Mouse (Mus musculus): Measurements from ENCODE around the gene Ppm1e. TPM values are rescaled to one million over a fixed set of nuclear protein-coding genes. Genes with fewer than 3 reads are reported as not detected.
A peak's percentile ranks its signal among the peaks of the same experiment; 100 is the strongest.

Ppm1e gene
- 0.30 and 0.32 TPM in 2 replicates for polyA plus RNA-seq (2012)

- H3K27me3 ChIP-seq (ENCODE audit: control insufficient read depth), result peaks cover 65% of the 10 kb centered on the region
- H3K36me3 ChIP-seq (ENCODE audit: control insufficient read depth), result no peaks in the 10 kb centered on the region
Observed at GRCm38 (mm10) chr11:87358331-87359261, at the start of gene Ppm1e. Gene Ppm1e, minus strand, starts transcription at chr11:87359023.

GRCm38 (mm10) chr11:87404876-87405275, 46.1 kb upstream of the Ppm1e start, which contains the start of the genes Rad51c and Tex14:
Gene Rad51c, minus strand, starts transcription at chr11:87404954.
Gene Tex14, plus strand, starts transcription at chr11:87405065.
- peaks cover 21% of the 10 kb centered on the region for H3K36me3 ChIP-seq (ENCODE audit: control insufficient read depth)
- H3K4me1 ChIP-seq (ENCODE audit: control insufficient read depth), result peaks cover 19% of the 10 kb centered on the region
- no peaks in the 10 kb centered on the region for H3K27me3 ChIP-seq (ENCODE audit: control insufficient read depth)
- H3K9me3 ChIP-seq (ENCODE audit: control insufficient read depth, low read length), result no peaks in the 10 kb centered on the region
- H3K4me3 ChIP-seq (replicated peaks), result peak within 1 kb of the TSS; percentile 76
- TF ChIP-seq TAL1 (IDR thresholded peaks at IDR 0.05; ENCODE audit: low read length) (no peak), GATA1 (IDR thresholded peaks at IDR 0.05; ENCODE audit: low read length) (no peak)

More at GRCm38 (mm10) chr11:87358331-87359261, at the start of gene Ppm1e:
- Histone ChIP-seq H3K4me1 (ENCODE audit: control insufficient read depth) (peaks cover 32% of the 10 kb centered on the region), H3K4me3 (replicated peaks) (peak within 1 kb of the TSS; percentile 85), H3K9me3 (ENCODE audit: control insufficient read depth, low read length) (no peaks in the 10 kb centered on the region)
- no peak for TF ChIP-seq GATA1 (IDR thresholded peaks at IDR 0.05; ENCODE audit: low read length)
- TF ChIP-seq TAL1 (IDR thresholded peaks at IDR 0.05; ENCODE audit: low read length), result no peak

- H3K27me3 ChIP-seq (ENCODE audit: control insufficient read depth), result no peaks in the 10 kb centered on the region
- TF ChIP-seq TAL1 (IDR thresholded peaks at IDR 0.05; ENCODE audit: low read length) (no peak), GATA1 (IDR thresholded peaks at IDR 0.05; ENCODE audit: low read length) (no peak)
- peaks cover 21% of the 10 kb centered on the region for H3K36me3 ChIP-seq (ENCODE audit: control insufficient read depth)
- peaks cover 19% of the 10 kb centered on the region for H3K4me1 ChIP-seq (ENCODE audit: control insufficient read depth)
- H3K4me3 ChIP-seq (replicated peaks), result peak overlapping the region; percentile 76
- no peaks in the 10 kb centered on the region for H3K9me3 ChIP-seq (ENCODE audit: control insufficient read depth, low read length)
Observed at GRCm38 (mm10) chr11:87404111-87404853, 45.5 kb upstream of the Ppm1e start.

DNA sequence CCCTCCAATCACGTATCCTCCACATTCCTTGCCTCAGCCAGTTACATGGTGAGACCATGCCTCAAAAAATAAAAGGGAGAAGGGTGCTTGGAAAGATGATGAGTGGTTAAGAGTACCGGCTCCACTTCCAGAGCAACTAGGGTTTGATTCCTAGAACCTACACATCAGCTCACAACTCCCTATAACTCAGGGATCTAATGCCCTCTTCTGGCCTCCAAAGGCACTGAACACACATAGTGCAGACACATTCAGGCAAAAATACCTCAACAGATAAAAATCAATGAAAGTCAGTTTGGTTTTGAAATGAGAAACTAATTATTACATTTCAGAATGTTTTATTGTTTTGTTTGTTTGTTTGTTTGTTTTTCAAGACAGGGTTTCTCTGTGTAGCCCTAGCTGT, 39.6 kb upstream of the Ppm1e start:
- peaks cover 9% of the 10 kb centered on the region for H3K4me1 ChIP-seq (ENCODE audit: control insufficient read depth)
- H3K36me3 ChIP-seq (ENCODE audit: control insufficient read depth), result peaks cover 48% of the 10 kb centered on the region
- H3K4me3 ChIP-seq (replicated peaks), result no peak overlapping the region
- no peaks in the 10 kb centered on the region for H3K9me3 ChIP-seq (ENCODE audit: control insufficient read depth, low read length)
- TF ChIP-seq GATA1 (IDR thresholded peaks at IDR 0.05; ENCODE audit: low read length) (no peak), TAL1 (IDR thresholded peaks at IDR 0.05; ENCODE audit: low read length) (no peak)
- H3K27me3 ChIP-seq (ENCODE audit: control insufficient read depth), result no peaks in the 10 kb centered on the region

DNA sequence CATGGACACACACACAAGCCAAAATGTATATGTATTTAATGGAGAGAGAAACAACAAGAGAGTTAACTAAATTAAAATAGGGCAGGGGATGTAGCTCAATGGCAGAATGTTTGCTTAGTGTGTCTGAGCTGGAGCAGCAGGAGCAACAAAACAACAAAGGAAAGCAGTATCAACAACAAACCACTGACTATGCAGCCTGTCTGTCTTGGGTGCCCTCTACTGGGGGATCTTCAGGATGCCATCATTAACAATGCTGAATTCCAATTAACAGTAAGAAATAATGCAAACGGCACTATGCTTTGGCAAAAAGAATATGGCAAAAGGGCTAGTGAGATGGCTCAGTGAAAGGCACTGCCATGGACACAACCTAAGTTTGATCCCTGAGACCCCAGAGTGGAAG, 35.0 kb upstream of the Ppm1e start:
- TF ChIP-seq TAL1 (IDR thresholded peaks at IDR 0.05; ENCODE audit: low read length) (no peak), GATA1 (IDR thresholded peaks at IDR 0.05; ENCODE audit: low read length) (no peak)
- peaks cover 50% of the 10 kb centered on the region for H3K36me3 ChIP-seq (ENCODE audit: control insufficient read depth)
- no peak overlapping the region for H3K4me3 ChIP-seq (replicated peaks)
- H3K9me3 ChIP-seq (ENCODE audit: control insufficient read depth, low read length), result no peaks in the 10 kb centered on the region
- H3K4me1 ChIP-seq (ENCODE audit: control insufficient read depth), result peaks cover 3% of the 10 kb centered on the region
- H3K27me3 ChIP-seq (ENCODE audit: control insufficient read depth), result no peaks in the 10 kb centered on the region

DNA sequence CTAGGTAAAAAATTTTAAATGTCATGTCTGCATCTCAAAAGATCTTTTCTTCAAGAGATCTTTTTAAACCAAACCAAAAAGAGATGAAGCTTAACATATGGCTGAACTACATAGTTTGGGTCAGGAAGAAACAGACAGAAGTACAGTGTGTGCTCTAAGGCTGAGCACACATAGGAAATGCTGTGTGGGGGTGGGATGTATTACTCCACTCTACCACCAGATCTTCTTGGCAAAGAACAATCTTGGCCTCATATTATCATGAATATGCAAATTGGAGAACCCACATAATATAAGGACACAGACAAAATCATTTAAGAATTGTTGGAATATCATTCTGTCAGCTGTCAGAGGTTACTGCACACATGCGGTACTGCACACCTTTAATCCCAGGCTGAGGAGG, 26.9 kb upstream of the Ppm1e start:
- no peaks in the 10 kb centered on the region for H3K9me3 ChIP-seq (ENCODE audit: control insufficient read depth, low read length)
- TF ChIP-seq GATA1 (IDR thresholded peaks at IDR 0.05; ENCODE audit: low read length) (no peak), TAL1 (IDR thresholded peaks at IDR 0.05; ENCODE audit: low read length) (no peak)
- H3K4me3 ChIP-seq (replicated peaks), result no peak overlapping the region
- H3K27me3 ChIP-seq (ENCODE audit: control insufficient read depth), result no peaks in the 10 kb centered on the region
- no peaks in the 10 kb centered on the region for H3K4me1 ChIP-seq (ENCODE audit: control insufficient read depth)
- H3K36me3 ChIP-seq (ENCODE audit: control insufficient read depth), result peaks cover 20% of the 10 kb centered on the region

GRCm38 (mm10) chr11:87384551-87384950, 25.7 kb upstream of the Ppm1e start:
- Histone ChIP-seq H3K4me1 (ENCODE audit: control insufficient read depth) (no peaks in the 10 kb centered on the region), H3K9me3 (ENCODE audit: control insufficient read depth, low read length) (no peaks in the 10 kb centered on the region), H3K27me3 (ENCODE audit: control insufficient read depth) (no peaks in the 10 kb centered on the region), H3K4me3 (replicated peaks) (no peak overlapping the region), H3K36me3 (ENCODE audit: control insufficient read depth) (peaks cover 24% of the 10 kb centered on the region)
- TF ChIP-seq GATA1 (IDR thresholded peaks at IDR 0.05; ENCODE audit: low read length) (no peak), TAL1 (IDR thresholded peaks at IDR 0.05; ENCODE audit: low read length) (no peak)

- peak; percentile 73; the same call in 1 of the 2 replicates for TF ChIP-seq GATA1 (IDR thresholded peaks at IDR 0.05; ENCODE audit: low read length)
- peak; percentile 83 for TF ChIP-seq TAL1 (IDR thresholded peaks at IDR 0.05; ENCODE audit: low read length)
- Histone ChIP-seq H3K36me3 (ENCODE audit: control insufficient read depth) (no peaks in the 10 kb centered on the region; the same call in 1 of the 2 replicates), H3K4me3 (replicated peaks) (peak overlapping the region; percentile 16), H3K9me3 (ENCODE audit: control insufficient read depth, low read length) (no peaks in the 10 kb centered on the region), H3K27me3 (ENCODE audit: control insufficient read depth) (peaks cover 4% of the 10 kb centered on the region), H3K4me1 (ENCODE audit: control insufficient read depth) (peaks cover 58% of the 10 kb centered on the region)
Observed at GRCm38 (mm10) chr11:87367865-87368580, 9.2 kb upstream of the Ppm1e start.

All from erythroblast, embryonic 14.5 days (primary cell).